Mouse (Mus musculus): ENCODE measurements around the gene Gm49388.
A peak's percentile ranks its signal among the peaks of the same experiment; 100 is the strongest.
"Not testable (repeated sequence)": the region's sequence is repeated elsewhere in the genome, so short reads cannot be mapped to it uniquely, and the experiment has no call there.

Gm49388 gene

DNA sequence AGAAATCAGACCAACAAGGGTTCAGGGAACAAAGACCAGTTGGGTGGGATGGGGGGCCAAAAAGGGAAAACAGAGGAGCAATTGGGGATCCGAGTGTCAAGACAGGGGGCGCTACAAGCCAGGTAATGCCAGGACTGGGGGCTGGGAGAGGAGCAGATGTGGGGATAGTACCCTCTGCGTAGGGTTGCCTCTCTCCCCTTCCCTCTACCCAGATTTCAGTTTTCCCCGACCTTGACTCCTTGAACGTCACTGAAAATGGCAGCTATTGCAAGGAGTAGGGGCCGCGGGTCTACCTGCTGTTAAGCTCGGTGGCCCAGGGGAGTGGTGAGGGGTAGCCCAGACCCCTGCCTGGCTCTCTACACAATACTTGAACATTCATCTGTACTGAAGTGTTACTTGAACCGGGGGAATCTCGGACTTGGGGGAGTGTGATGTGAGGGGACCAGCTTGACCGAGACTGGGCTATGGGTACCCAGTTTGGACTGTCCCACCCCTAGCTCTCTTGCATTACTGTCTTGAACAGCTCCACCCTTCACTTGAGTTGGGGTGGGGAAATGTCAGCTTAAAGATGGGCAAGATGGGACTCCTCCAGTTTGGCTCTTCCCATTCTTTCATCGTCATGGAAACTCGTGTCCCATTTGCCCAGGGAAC, 16.9 kb upstream of the Gm49388 start:
- peak; percentile 66 for DNase-seq

DNA sequence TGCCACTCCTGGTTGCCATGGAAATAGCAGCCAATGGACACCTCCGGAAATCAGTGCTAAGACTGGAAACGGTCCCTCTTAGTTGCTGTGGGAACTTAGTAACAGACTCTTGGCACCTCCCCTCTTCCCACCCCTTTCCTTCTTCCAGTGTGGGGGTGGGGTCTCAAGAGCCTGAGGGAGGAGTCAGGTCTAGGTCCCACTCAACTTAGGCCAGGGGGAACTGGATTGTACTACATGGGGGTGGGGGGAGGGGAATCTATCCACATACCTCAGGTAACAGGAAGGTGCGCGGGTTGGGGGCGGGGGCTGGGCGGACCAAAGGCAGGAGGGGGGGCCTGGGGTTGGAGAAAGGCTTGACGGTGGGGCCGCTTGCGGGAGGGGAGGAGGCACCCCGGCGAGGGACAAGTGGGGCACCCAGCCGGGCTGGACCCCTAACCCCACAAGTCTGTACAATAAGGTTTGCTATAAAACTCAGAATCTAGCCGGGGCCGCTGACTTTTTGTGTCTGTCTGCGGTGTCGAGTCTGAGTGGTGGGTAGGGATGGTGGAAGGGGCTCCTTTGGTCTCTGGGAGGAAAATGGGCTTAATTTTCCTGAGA, 16.3 kb upstream of the Gm49388 start:
- peak; percentile 77 for DNase-seq

DNA sequence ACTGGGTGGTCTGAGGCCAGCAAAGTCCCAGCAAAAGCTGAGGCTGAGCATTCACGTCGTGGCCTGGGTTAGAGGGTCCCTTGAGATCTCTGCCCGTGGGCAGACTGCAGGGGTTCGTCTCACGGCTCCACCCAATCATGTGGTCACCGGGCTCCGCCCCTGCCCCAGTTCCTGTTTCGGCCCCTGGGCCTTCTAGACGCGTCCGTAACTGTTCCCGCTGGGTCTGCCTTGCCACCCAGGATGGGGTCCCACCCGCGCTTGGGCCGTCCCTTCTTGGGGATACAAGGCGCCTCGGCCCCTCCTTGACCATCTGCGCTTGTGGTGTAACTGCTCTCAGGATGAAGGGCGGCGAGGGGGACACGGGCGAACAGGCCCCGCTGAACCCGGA, 15.8 kb upstream of the Gm49388 start, which contains the start of gene Orai3:
Orai3 (plus strand) TSS at position 165 of the 388 bp plus-strand sequence.
- DNase-seq: peak; percentile 86

DNA sequence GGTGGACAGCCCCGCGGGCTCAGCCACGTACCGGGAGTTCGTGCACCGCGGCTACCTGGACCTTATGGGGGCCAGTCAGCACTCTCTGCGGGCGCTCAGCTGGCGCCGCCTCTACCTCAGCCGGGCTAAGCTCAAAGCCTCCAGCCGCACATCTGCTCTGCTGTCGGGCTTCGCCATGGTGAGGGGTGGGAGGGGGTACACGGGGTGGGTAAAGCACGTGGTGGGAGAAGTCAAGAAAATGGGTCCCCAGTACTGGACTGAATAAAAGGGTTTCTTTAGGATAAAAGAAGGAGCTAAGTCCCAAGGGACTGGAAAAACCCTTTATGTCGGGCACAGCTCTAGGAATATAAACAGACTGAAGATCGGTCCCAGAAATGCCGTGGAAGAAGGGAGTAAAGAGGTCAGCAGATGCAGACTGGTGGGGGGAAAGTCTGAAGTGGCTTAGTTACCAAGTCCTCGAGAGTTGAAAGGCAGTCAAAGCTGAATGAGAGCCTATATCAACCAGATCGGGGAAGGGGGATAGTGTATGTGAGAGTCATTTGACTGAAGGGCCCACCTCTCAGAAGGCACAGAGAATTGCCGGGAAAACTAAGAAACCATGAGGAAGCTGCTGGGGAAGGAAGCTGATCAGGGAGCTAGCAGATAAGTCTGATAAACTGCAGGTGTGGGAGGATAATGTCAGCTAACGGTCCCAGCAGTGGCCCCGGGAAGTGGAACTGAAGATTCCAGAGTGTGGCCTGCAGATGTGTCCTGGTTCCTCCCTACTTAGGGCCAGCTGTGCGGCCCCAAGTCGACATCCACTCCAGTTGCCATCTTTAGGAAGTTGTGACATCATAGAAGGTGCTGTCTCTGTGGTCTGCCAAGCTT, 15.1 kb upstream of the Gm49388 start:
- peak; percentile 37 for DNase-seq

DNA sequence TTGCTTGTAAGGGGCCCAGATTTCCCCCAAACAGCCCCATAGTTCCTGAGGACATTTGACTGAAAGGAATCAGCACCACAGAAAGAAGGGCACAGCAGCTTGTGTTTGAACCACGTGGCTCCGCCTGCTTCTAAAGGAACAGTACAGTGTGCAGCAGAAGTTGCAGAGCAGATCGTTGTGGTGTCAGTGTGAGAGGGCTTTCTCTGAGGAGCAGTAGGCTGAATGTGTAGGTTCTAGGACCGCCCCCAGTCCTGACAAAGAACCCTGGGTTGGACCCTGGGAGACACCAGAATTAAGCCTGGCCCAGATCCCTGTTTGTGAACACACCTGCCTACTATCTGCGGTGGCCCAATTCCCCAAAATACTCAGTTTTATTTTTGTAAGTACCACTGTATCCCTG, 14.1 kb upstream of the Gm49388 start:
- no peak for DNase-seq

DNA sequence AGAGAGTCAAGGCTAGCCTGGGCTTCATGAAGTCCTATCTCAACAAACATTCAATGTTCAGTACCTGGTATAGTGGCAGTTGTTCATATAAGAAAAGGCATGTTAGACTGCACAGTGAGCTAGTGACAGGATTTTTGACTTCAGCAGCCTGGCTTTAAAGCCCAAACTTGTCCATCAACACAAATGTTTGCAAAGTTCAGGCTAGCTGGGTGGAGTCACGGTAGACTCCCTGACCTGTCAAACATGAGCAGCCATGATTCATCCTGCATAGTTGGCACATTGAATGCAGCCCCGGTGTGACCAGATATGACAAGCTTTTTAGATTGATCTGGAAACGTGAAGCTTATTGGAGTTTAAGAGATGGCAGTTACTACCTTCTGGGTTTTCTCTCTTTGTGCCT, 13.3 kb upstream of the Gm49388 start:
- DNase-seq: no peak

DNA sequence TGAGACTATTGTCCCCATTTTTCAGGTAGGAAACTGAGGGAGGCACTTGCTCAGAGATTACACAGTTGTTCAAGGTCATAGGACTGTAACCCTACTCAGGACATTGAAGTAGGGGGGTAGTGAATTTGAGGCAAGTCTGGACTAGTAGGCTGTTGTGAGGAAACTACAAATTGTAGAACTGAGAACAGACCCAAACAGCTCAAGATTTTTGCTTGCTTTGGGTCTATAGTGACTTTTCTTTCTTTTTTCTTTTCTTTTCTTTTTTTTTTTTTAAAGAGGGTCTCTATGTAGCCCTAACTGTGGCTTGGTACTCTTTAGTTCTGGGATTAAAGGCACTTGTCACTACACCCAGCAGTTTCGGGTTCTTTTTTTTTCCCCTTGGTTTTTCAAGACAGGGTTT, 12.9 kb upstream of the Gm49388 start:
- no peak for DNase-seq

DNA sequence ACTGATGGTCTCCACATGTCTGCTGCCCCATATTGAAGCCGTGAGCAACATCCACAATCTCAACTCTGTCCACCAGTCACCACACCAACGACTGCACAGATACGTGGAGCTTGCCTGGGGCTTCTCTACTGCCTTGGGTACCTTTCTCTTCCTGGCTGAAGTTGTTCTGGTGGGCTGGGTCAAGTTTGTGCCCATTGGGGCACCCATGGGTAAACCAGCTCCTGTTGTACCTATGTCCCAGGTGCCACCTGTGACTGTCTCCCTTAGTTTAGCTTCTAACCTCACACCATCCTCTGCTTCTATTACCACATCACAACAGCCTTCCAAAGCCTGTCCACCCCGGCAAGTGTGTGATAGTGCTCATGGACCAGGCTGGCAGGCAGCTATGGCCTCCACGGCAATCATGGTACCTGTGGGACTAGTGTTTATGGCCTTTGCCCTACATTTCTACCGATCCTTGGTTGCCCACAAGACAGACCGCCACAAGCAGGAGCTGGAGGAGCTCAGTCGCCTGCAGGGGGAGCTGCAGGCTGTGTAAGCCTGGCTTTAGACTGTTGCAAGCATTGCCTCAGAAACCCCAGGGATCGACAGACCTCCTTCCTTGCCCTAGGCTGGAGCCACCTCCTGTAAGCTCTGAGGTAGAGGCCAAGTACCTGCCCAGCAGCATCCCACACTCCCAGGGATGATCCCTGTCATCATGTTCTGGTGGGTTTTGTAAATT, 11.6 kb upstream of the Gm49388 start:
- DNase-seq: peak; percentile 84

DNA sequence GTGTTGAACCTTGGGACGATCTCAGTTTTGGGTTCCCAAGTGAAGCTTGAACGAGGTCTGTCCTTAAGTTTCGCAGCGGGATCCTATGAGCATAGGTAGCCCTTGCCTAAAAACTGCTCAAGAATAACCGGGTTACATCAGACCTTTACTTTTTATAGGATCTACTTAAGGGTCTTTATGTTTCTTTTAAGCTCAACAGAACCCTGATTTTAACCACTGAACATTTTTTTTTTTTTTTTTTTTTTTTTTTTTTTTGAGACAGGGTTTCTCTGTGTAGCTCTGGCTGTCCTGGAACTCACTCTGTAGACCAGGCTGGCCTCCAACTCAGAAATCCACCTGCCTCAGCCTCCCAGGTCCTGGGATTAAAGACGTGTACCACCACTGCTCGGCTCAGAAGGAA, 9.6 kb upstream of the Gm49388 start:
- DNase-seq: not testable (repeated sequence)

DNA sequence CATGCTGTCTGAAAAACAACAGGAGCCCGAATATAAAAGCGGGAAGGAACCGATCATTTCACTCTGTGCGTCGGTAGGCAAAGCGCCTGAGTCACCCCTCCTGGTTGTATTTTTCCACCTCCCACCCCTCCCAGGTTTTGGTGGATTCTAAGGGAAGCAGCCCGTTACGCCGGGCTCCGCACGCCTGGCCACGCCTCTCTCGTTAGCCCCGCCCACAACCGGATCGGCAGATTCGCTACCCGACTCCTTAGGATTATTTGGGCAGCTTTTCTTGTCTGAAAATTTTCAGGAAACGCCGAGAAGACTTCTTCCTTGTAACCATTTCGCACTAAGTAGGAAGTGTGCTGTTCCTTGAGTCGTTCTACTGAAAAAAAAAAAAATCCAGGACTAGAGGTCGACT, 9.0 kb upstream of the Gm49388 start, which contains the start of gene Setd1a:
Setd1a (plus strand) TSS at position 245 of the 400 bp plus-strand sequence.
- DNase-seq: peak; percentile 94

DNA sequence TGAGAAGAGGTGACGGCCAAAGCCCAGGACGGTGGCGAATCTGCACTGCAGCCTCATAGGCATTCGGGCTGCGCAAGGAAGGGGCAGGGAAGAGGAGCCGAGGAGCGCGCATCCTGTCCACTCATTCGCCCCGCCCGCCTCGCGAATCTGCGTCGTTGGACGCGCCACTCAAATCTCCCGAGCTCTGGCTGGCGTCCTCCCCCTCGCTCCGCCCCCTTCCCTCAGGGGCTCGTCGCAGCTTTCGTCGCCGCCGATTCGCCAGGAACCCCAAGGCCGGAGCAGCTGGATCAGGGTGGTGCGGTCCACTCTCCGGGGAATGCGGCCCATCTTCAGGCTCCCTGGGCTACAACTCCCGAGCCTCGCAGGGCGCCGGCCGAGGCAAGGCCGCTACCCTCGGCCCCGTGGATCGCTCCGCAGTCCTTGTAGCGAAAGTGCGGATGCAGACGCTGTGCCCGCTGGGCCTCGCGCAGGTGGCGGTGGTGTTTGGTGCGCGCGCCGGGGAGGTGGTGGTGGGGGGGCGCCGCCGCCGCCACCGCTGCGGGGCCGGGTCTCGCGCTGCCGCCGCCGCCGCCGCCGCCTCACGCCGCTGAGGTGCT, 8.4 kb upstream of the Gm49388 start:
- DNase-seq: peak; percentile 97

DNA sequence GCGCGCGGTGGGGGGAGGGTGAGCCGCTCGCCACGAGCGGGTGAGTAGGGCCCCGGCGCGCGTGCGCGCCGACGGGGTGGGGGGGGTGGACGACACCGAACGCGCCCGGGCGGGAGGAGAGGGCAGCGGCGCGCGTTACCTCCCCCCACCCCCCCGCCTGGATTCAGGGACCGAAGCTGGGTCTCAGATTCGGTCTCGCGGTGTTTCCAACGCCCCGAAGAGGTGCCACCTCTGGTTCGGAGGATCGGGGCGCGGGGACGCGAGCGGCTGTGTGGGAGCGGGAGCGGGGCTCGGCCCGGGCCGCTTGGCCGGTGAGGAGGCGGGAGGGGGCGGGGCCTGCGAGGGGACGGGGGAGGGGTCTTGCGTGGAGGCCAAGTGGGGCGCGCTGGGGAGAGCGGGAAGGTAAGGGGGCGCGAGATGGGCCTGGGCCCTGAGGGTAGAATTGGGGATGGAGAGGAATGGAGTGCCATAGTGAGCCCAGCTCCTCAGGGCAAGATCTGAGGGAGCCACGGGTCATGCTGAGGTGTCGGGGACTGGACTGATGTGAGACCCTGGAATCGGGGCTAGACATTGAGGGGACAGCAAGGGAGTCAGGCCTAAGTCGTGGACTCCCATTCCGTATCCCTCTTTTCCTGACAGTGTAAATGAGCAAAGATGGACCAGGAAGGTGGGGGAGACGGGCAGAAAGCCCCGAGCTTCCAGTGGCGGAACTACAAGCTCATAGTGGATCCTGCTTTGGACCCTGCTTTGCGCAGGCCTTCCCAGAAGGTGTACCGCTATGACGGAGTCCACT, 7.7 kb upstream of the Gm49388 start:
- peak; percentile 79 for DNase-seq

DNA sequence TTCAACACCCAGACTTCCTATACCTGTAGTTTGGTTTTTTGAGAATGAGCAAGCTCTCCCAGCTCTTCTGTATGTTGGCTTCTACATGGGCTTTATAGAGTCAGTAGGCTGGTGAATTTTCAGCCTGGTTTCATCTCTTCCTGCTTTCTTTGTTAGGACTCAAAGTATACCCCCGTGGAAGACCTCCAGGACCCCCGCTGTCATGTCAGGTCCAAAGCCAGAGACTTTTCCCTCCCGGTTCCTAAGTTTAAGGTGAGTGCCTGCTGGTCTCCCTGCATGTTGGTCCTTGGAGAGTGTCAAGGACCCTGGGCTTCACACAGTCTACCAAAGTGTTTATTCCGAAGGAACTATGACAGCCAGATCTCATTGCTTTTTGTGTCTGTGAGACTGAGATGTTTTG, 7.1 kb upstream of the Gm49388 start:
- DNase-seq: no peak

DNA sequence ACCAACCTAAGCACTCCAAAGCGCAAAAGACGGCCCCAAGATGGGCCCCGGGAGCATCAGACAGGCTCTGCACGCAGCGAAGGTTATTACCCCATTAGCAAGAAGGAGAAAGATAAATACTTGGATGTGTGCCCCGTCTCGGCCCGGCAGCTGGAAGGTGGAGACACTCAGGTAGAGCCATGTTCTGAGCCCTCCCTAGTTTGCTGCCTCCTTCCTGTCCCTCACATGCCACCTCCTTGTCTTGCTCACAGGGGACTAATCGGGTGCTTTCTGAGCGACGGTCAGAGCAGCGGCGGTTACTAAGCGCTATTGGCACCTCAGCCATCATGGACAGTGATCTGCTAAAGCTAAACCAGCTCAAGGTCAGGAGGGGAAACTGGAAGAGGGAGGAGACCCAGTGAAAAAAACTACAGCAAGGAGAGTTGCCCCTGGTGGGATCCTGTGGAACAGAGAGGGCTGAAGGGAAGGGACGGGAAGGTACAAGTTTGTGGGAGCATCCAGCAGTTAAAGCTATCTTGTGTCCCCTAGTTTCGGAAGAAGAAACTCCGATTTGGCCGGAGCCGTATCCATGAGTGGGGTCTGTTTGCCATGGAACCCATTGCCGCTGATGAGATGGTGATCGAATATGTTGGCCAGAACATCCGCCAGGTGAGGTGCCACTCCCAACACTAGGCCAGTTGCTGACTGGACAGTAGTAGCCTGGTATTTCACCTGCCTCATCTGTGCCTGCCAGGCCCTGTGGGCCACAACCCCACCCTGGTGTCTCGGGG, 11.9 kb downstream of the Gm49388 start:
- DNase-seq: no peak

DNA sequence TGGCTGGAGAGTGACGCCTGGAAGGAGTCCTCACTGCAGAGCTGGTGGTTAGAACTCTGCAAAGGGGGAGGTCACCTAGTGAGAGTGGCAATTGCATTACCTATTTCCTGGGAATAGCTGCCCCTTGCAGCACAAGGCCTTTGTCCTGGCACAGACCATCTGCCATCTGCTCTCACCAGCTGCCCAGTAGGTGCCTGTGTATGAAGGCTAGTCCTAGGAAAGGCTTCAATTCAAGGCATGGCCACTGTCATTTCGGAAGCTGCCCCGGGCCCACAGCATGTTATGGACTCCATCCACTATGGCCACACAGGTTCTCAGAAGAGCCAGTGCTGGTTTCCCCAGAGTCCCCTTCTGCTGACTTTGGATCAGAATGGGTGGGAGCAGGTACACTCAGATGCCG, 13.2 kb downstream of the Gm49388 start:
- no peak for DNase-seq

DNA sequence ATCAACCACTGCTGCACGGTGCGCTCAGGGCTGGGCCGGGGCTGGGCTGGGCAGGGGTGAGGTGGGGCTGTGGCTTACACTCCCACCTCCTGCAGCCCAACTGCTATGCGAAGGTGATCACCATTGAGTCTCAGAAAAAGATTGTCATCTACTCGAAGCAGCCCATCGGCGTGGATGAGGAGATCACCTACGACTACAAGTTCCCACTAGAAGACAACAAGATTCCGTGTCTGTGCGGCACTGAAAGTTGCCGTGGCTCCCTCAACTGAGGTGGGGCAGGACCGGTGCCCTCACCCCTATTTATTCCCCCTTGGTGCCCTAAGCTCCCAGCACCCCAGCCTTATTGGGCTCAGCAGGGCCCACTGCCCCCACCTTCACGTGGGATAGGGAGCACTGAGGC, 13.8 kb downstream of the Gm49388 start:
- no peak for DNase-seq

DNA sequence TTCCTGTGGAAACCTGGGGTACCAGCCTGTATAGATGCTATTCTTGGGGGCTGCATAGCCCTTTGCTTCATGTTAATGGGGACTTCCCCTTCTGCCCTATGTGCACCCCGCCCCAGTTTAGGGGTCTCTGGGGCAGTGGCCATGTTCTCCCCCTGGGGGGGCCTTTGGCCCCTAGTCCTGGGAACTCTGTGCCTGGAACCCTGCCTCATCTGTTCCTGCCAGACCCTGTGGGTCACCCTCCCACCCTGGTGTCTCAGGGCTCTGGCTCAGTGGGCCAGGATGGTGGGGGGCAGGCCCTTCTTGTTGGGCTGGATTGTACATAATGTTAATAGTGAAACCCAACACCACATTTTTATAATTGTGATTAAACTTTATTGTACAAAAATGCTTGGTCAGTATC, 14.3 kb downstream of the Gm49388 start:
- no peak for DNase-seq

DNA sequence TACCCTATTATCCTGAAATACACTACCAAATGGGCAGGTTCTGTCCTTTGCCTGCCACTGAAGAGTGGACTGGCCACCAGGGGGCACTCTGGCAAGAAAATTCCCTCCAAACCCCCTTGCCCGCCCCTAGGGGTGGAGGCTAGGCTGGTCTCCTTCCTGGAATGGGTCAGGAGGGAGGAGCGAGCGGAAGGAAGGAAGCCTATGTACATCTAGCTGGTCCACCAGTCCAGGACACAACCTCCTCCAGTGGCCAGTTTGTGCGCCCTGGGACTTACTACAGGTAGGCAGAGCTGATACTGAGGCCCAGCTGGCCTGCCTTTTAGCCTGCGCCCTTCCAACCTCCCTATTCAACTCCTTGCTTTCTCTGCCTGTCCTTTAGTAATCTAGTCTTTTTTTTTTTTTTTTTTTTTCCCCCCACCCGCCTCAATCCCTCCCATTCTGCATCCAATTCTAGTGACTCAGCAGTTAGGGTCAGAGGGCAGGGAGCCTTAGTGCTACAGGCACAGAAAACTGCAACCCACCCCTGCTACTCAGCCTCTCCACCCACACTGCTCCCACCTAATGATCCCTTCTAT, 15.1 kb downstream of the Gm49388 start, which contains the start of gene Hsd3b7:
Hsd3b7 (plus strand) TSS at position 170 of the 575 bp plus-strand sequence.
- DNase-seq: peak; percentile 88

DNA sequence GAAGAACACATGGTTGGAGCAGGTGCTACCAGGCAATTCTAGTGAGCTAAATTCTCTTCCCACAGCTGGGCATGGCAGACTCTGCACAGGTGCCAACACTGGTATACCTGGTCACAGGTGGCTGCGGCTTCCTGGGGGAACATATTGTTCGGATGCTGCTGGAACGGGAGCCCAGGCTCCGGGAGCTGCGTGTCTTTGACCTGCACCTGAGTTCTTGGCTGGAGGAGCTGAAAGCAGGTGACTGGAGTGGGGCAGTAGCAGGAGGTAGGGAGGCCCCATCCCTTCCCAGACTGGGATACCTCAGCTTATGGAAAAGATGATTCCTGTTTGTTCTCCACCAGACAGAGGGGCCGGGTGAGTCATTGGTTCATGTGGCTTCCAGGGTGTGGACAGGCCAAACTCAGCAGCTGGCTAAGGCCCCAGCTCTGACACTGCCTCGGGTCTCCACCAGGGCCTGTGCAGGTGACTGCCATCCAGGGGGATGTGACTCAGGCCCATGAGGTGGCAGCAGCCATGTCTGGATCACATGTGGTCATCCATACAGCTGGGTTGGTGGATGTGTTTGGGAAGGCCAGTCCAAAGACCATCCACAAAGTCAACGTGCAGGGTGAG, 15.7 kb downstream of the Gm49388 start:
- no peak for DNase-seq

DNA sequence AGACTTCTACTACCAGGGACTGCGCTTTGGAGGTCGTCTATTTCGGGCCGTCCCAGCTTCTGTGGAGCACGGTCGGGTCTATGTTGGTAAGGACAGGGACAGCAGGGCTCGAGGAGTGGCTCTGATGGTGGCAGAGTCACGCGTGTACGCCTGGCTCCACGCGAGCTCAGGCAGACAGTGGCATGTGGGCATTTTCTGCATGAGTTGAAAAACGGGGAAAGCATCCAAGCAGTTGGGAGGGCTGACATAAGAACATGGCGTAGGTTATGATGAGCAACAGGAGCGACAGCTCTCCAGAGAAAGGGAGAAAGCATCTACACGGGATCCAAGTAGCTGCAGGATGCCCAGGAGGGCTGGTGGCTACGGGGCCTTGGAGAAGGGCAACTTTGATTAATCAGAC, 16.9 kb downstream of the Gm49388 start:
- no peak for DNase-seq

All from liver (tissue).